Mouse (Mus musculus): ENCODE results near the gene Sesn3. TPM values are rescaled to one million over a fixed set of nuclear protein-coding genes. Genes with fewer than 3 reads are reported as not detected.
"Not testable (repeated sequence)": the region's sequence is repeated elsewhere in the genome, so short reads cannot be mapped to it uniquely, and the experiment has no call there.

Sesn3 gene
- polyA plus RNA-seq, 1 experiment: 14.1 TPM

GRCm38 (mm10) chr9:14336901-14337300 lies 62.0 kb downstream of the Sesn3 start:
- Histone ChIP-seq H3K27me3 (ENCODE audit: control insufficient read depth, insufficient read depth, low read length) (no peaks in the 10 kb centered on the region), H3K36me3 (ENCODE audit: control insufficient read depth, insufficient read depth, low read length) (no peaks in the 10 kb centered on the region), H3K4me3 (ENCODE audit: control insufficient read depth, low read depth, low read length) (no peak overlapping the region), H3K4me1 (ENCODE audit: control insufficient read depth, insufficient read depth, low read length) (no peaks in the 10 kb centered on the region), H3K27ac (ENCODE audit: control insufficient read depth, insufficient read depth, low read depth, low read length) (no peak overlapping the region)
- TF ChIP-seq POLR2A (IDR thresholded peaks at IDR 0.05; ENCODE audit: control insufficient read depth, low read depth, low read length): no peak
- no peak for TF ChIP-seq CTCF (IDR thresholded peaks at IDR 0.05; ENCODE audit: control insufficient read depth, insufficient read depth, insufficient replicate concordance, low read depth, low read length)

- Histone ChIP-seq H3K36me3 (ENCODE audit: control insufficient read depth, insufficient read depth, low read length) (no peaks in the 10 kb centered on the region), H3K27me3 (ENCODE audit: control insufficient read depth, insufficient read depth, low read length) (no peaks in the 10 kb centered on the region), H3K4me1 (ENCODE audit: control insufficient read depth, insufficient read depth, low read length) (no peaks in the 10 kb centered on the region), H3K27ac (ENCODE audit: control insufficient read depth, insufficient read depth, low read depth, low read length) (no peak overlapping the region), H3K4me3 (ENCODE audit: control insufficient read depth, low read depth, low read length) (no peak overlapping the region)
- no peak for TF ChIP-seq CTCF (IDR thresholded peaks at IDR 0.05; ENCODE audit: control insufficient read depth, insufficient read depth, insufficient replicate concordance, low read depth, low read length)
- no peak for TF ChIP-seq POLR2A (IDR thresholded peaks at IDR 0.05; ENCODE audit: control insufficient read depth, low read depth, low read length)
Measured at GRCm38 (mm10) chr9:14338701-14339100, 63.8 kb downstream of the Sesn3 start.

- no peak overlapping the region for H3K27ac ChIP-seq (ENCODE audit: control insufficient read depth, insufficient read depth, low read depth, low read length)
- no peaks in the 10 kb centered on the region for H3K36me3 ChIP-seq (ENCODE audit: control insufficient read depth, insufficient read depth, low read length)
- no peak overlapping the region for H3K4me3 ChIP-seq (ENCODE audit: control insufficient read depth, low read depth, low read length)
- no peaks in the 10 kb centered on the region for H3K27me3 ChIP-seq (ENCODE audit: control insufficient read depth, insufficient read depth, low read length)
- no peaks in the 10 kb centered on the region for H3K4me1 ChIP-seq (ENCODE audit: control insufficient read depth, insufficient read depth, low read length)
- TF ChIP-seq POLR2A (IDR thresholded peaks at IDR 0.05; ENCODE audit: control insufficient read depth, low read depth, low read length): no peak
- TF ChIP-seq CTCF (IDR thresholded peaks at IDR 0.05; ENCODE audit: control insufficient read depth, insufficient read depth, insufficient replicate concordance, low read depth, low read length): peak; percentile 58; the same call in 1 of the 2 replicates
Measured at GRCm38 (mm10) chr9:14342041-14342668, 67.3 kb downstream of the Sesn3 start.

- not testable (repeated sequence) for H3K27me3 ChIP-seq (ENCODE audit: control insufficient read depth, insufficient read depth, low read length); H3K27ac ChIP-seq (ENCODE audit: control insufficient read depth, insufficient read depth, low read depth, low read length); H3K4me1 ChIP-seq (ENCODE audit: control insufficient read depth, insufficient read depth, low read length); H3K4me3 ChIP-seq (ENCODE audit: control insufficient read depth, low read depth, low read length); H3K36me3 ChIP-seq (ENCODE audit: control insufficient read depth, insufficient read depth, low read length)
Measured at GRCm38 (mm10) chr9:14345866-14346265, 71.0 kb downstream of the Sesn3 start.

GRCm38 (mm10) chr9:14348416-14348815 lies 73.5 kb downstream of the Sesn3 start:
- no peaks in the 10 kb centered on the region for H3K36me3 ChIP-seq (ENCODE audit: control insufficient read depth, insufficient read depth, low read length)
- H3K4me3 ChIP-seq (ENCODE audit: control insufficient read depth, low read depth, low read length): no peak overlapping the region
- no peak overlapping the region for H3K27ac ChIP-seq (ENCODE audit: control insufficient read depth, insufficient read depth, low read depth, low read length)
- H3K27me3 ChIP-seq (ENCODE audit: control insufficient read depth, insufficient read depth, low read length): no peaks in the 10 kb centered on the region
- TF ChIP-seq POLR2A (IDR thresholded peaks at IDR 0.05; ENCODE audit: control insufficient read depth, low read depth, low read length) (no peak), CTCF (IDR thresholded peaks at IDR 0.05; ENCODE audit: control insufficient read depth, insufficient read depth, insufficient replicate concordance, low read depth, low read length) (peak; percentile 54; the same call in 1 of the 2 replicates)
- peaks cover 2% of the 10 kb centered on the region; the same call in 1 of the 2 replicates for H3K4me1 ChIP-seq (ENCODE audit: control insufficient read depth, insufficient read depth, low read length)

GRCm38 (mm10) chr9:14349380-14349779 lies 74.5 kb downstream of the Sesn3 start:
- TF ChIP-seq CTCF (IDR thresholded peaks at IDR 0.05; ENCODE audit: control insufficient read depth, insufficient read depth, insufficient replicate concordance, low read depth, low read length) (no peak), POLR2A (IDR thresholded peaks at IDR 0.05; ENCODE audit: control insufficient read depth, low read depth, low read length) (no peak)
- Histone ChIP-seq H3K27ac (ENCODE audit: control insufficient read depth, insufficient read depth, low read depth, low read length) (no peak overlapping the region), H3K27me3 (ENCODE audit: control insufficient read depth, insufficient read depth, low read length) (no peaks in the 10 kb centered on the region), H3K4me1 (ENCODE audit: control insufficient read depth, insufficient read depth, low read length) (peaks cover 2% of the 10 kb centered on the region; the same call in 1 of the 2 replicates), H3K36me3 (ENCODE audit: control insufficient read depth, insufficient read depth, low read length) (no peaks in the 10 kb centered on the region), H3K4me3 (ENCODE audit: control insufficient read depth, low read depth, low read length) (peak overlapping the region; percentile 62)

- no peaks in the 10 kb centered on the region for H3K36me3 ChIP-seq (ENCODE audit: control insufficient read depth, insufficient read depth, low read length)
- no peak overlapping the region; the same call in 1 of the 2 replicates for H3K4me3 ChIP-seq (ENCODE audit: control insufficient read depth, low read depth, low read length)
- no peak for TF ChIP-seq POLR2A (IDR thresholded peaks at IDR 0.05; ENCODE audit: control insufficient read depth, low read depth, low read length)
- no peak for TF ChIP-seq CTCF (IDR thresholded peaks at IDR 0.05; ENCODE audit: control insufficient read depth, insufficient read depth, insufficient replicate concordance, low read depth, low read length)
- peaks cover 2% of the 10 kb centered on the region; the same call in 1 of the 2 replicates for H3K4me1 ChIP-seq (ENCODE audit: control insufficient read depth, insufficient read depth, low read length)
- H3K27me3 ChIP-seq (ENCODE audit: control insufficient read depth, insufficient read depth, low read length): no peaks in the 10 kb centered on the region
- no peak overlapping the region for H3K27ac ChIP-seq (ENCODE audit: control insufficient read depth, insufficient read depth, low read depth, low read length)
Measured at GRCm38 (mm10) chr9:14350787-14351186, 75.9 kb downstream of the Sesn3 start.
